Mouse (Mus musculus) left cerebral cortex, adult 18-20 months (tissue): ENCODE data around the gene Efhd2. TPM values are rescaled to one million over a fixed set of nuclear protein-coding genes. Genes with fewer than 3 reads are reported as not detected.
A peak's percentile ranks its signal among the peaks of the same experiment; 100 is the strongest.

Source experiments
- DNase-seq, 2 experiments: peaks; one replicate each; pipeline ENCODE4 v3.0.0; 2021 to 2022; ENCODE audit warnings: low spot score in 2 of 2, mixed read lengths in 1 of 2
- long read RNA-seq, 2 experiments: library from polyadenylated mRNA; stranded (forward); transcript quantifications; one replicate each; pipeline ENCODE4 v2.0.0; 2021
- total RNA-seq, 2 experiments: library from RNA; stranded (reverse); gene quantifications; 2 replicates each; pipeline ENCODE4 v1.2.3; 2021

The Efhd2 gene
- total RNA-seq, result 100 to 1,000 TPM; 298 to 317 TPM
- long read RNA-seq, experiment 1, transcript Efhd2-201 (4 exons, 2,381 nt), result major isoform, 897 of 961 reads
- long read RNA-seq, experiment 1, partial matches to known transcripts, result 56 of 961 reads
- long read RNA-seq, experiment 1, other reads (novel, unspliced or antisense), result 8 of 961 reads
- long read RNA-seq, experiment 2, transcript Efhd2-201 (4 exons, 2,381 nt), result major isoform, 590 of 660 reads
- long read RNA-seq, experiment 2, partial matches to known transcripts, result 59 of 660 reads
- long read RNA-seq, experiment 2, other reads (novel, unspliced or antisense), result 11 of 660 reads

DNA sequence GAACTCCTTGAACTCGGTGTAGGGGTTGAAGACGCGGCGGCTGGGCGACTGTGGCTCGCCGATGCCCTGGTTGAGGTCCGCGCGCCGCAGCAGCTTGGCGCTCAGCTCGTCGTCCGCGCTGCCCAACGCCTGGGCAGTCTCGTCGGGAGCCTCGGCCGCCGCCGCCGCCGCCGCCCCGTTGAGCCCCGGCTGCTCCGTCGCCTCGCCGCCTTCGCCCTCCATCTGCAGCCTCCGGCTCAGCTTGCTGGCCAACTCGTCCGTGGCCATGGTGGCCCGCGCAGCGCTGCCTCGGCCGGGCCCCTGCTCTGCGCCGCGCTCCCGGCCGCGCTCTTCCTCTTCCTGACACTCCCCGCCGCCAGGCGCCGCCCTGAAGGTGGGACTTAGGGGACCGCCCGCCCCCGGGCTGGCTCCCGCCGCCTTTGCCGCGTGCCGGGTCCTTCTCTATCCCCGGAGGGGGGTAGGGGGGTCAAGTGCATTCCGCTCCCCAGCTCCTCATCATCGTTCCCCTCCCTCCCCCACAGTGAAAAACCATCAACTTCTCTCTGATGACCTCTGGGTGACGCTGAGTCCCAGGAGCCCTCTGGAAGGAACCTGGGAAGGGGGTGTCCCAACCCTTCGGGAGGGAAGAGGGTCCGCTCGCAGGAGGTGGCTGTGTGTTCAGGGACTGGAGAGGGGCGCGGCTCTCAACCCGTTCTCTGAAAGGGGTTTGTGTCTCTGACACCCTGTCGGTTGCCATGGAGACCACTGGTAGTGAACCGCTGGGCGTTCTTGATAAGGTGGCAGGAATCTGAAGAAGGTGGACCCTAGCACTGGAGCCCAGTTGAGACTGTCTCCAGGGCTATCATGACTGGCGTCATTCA, at the start of gene Efhd2:
Gene Efhd2 (minus strand): TSS at position 320 of the 860 bp plus-strand sequence.
- peak; percentile 70 to 88 for DNase-seq

DNA sequence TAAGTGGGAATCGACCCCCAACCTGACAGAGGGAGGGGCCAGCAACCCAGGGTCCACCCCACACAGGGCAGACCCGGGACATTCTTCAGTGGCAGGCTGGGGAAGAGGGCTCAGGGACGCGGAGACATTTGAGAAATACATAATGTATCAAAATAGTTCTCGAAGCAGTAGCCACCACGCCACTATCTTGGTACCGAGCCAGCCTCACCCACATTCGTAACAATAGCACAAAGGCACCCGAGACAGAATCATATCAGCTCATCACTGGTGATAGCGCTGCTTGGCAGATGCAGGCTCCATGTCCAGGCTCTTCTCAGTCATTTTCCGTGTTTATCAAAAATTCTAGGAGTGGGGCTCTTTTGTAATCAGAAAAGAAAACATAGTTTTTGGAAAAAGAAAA, 49.2 kb upstream of the Efhd2 start:
- DNase-seq, result peak; percentile 20 to 47

- DNase-seq, result no peak
These were observed 45.7 kb upstream of the Efhd2 start for GRCm38 (mm10) chr4:141920391-141920790.

DNA sequence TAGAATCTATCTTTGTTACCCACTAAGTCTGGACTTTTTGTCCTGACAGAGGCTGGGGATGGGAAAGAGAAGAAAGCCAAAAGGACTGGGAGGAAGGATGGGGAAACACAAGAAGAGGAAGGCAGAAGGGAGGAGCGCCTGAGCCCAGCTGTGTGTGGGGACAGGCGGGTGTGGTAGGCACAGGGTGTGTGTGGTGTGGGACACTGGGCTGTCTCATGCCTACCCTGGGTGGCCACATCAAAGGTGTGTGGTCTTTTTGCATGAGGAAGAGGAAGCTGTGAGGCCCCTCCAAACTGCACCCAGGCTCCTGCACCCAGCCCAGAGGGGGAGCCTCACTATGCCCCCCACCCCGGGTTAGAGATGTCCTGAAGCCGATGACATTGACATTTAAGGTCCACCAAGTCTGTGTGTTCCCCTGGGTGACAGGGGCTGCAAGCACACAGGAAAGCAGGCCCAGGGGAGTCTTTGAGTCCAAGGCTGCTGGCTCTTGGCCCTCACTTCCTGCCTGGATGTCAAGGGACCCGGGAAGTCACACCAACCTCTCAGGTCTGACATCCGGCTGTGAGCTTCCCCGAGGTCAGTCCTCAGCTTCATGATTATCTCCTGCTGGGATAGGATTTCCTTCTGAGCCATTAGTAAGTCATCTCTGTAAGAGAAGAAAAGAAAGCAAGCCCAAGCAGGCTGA, 43.2 kb upstream of the Efhd2 start:
- no peak for DNase-seq

GRCm38 (mm10) chr4:141914040-141914439, 39.3 kb upstream of the Efhd2 start:
- DNase-seq, result no peak

- DNase-seq, result no peak
These were observed 38.7 kb upstream of the Efhd2 start for GRCm38 (mm10) chr4:141913201-141913993.

- no peak for DNase-seq
These were observed 30.0 kb upstream of the Efhd2 start for GRCm38 (mm10) chr4:141904710-141905109.

DNA sequence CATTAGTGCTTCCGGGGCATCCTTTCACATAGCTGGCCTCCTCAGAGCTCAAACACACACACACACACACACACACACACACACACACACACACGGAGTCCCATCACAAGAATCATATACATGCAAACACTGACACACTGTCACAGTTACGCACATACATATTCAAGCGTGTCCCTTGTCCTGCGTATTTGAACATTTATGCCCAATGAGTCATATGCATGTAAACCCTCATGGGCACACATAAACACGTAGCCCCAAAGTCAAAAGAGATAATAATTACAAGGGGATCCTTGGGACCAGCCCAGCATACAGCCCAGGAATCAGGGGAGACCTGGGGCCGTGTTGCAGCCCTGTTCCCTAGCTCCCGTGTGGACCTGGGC, 27.7 kb upstream of the Efhd2 start:
- DNase-seq, result no peak

DNA sequence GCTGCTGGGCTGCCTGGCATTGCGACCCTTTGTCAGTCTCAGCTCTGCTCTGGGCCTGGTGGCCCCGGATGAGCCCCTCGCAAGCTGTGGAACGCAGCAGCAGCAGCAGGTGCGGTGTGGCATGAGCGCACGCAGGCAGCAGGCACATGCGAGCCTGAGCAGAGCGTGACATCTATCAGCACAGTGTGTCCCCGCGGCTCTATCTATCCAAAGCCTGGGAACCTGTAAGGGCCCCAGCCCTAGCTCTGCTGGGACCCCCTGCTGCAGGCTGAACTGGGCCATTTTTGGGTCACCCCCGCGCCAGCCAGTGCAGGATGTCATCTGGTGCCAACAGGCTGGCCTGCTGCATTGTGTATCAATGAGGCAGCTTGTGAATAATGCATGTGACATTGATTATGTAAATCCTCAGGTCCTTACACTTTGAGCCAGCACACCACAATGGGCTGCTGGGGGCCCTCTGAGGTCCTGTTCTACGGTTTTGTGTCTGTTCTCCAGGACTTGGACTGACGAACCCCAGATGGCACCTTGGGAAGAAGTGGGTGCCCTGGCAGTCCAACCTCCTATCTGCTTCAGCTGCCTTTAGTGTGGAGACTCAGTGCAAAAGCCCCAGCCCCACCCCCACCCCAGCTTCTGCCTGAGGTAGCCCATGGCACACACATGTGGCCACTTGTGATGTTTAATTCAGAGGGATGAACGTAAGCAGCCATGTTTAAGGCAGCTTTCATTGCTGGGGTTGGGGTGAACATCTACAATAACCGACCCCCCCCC, 27.2 kb upstream of the Efhd2 start:
- no peak for DNase-seq

GRCm38 (mm10) chr4:141900421-141900820, 25.7 kb upstream of the Efhd2 start:
- no peak for DNase-seq

DNA sequence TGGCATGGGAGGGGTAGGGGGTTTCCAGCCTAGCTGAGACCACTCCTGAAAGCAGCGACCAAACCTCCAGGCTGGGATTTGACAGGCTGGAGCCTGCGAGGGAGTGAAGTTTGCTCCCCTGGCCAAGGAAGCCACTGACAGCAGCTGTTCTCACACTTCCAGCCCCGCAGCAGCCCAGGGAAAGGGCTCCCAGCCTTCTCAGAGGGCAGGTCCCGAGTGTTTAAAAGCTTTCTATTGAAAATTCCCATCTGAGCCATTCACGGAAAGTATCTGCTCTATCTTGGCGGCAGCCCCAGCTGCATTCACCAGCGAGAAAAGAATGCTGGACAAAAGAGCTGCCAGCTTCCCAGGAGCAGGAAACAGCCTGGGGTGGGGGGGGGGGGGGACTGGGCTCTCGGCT, 25.2 kb upstream of the Efhd2 start:
- no peak for DNase-seq

DNA sequence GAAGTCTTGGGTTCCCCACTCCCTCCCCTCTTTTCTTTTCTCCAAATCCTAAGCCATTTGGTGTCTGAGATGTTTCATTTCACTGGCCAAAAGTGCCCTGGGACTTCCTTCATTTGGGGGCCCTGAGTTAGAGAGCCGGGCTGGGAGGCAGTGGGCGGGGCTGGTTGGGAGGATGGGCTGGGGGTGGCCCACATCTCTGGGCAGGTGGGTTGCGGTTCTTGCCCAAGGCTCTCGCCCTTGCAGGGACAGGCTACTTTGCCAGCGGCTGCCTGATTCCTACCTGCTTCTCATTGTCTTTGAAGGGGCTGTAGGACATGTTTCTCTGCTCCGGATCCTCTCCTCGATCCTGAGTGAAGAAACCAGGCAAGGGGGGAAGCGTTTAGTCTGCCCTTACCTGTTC, 24.2 kb upstream of the Efhd2 start:
- no peak for DNase-seq

DNA sequence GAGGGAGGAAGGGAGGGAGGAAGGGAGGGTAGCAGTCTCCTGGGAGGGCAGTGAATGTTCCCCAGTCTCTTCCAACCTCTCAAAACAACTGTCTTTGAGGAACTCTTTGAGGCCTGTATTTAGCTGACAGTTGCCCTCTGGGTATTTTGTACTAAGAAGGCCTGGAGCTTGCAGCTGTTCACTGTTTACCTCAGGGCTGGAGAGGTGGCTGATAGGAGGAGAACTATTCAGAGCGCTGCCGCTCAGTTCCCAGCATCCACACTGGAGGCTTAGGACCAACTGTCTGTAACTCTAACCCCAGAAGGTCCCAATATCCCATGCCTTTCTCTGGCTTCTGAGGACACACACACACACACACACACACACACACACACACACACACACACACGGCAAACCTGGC, 23.1 kb upstream of the Efhd2 start:
- DNase-seq, result no peak

DNA sequence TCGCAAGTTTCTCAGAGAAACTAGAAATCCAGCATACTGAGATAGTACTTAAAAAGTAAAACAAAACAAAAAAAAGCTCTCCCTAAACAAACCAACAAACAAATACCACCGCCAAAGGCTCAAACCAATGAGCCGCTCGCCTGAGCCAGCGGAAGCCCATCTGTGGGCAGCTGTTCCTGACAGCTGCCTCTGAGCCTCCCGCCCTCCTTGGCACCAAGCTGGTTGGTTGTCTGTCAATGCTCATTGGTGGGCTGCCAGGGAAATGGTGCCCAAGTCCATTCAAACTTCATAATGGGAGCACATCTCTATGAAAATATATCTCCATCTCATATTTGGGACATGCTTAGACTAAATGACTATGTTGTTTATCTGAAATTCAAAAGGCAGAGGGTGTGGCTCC, 22.5 kb upstream of the Efhd2 start:
- no peak for DNase-seq

DNA sequence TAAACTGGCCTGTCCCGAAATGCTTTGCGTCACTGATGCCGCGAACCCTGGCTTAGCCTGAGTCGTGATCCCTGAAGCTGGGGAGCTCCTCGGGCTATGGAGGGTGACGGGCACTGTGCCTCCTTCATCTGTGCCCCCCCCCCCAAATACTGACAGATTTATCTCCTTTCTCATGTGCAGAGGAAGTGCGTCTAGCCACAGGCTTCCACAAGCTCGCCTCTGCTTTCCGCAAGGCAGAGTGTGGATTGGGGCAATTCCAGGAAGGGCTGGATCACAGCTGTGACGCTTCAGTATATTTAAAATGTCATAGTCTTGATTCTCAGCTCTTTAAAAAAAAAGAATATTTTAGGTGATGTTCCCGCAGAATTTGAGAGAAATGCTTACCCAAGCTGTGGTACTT, 21.1 kb upstream of the Efhd2 start:
- no peak for DNase-seq

DNA sequence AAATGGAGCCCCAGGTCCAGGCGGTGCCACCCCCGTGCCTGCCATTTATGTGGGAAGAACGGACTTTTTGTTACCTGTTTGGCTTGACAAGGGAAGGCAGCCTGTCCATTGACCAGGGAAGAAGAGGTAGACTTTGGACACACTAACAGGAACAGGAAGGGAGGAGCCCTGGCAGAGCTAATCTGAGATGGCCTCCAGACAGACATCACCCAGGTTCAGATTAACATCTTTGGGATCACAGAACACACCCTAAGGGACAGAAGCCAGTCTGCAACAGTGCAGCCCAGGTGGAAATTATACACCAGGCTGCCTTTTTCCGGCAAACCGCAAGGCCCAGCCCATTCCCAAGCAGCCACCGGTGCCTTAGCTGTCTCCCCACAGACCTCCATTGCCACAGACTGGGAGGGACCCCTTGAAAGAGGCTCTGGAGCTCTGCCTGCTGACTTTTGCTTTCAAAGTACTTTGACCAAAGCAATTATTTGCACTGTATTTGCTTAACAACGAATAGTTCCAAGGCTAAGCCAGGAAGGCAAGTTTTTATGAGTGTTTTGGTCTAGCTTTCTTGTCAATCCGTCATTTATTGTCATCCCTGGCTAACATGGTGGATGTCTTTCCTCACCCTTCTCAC, 18.6 kb upstream of the Efhd2 start:
- no peak for DNase-seq

- DNase-seq, result no peak
These were observed 11.8 kb upstream of the Efhd2 start for GRCm38 (mm10) chr4:141886385-141886968.

DNA sequence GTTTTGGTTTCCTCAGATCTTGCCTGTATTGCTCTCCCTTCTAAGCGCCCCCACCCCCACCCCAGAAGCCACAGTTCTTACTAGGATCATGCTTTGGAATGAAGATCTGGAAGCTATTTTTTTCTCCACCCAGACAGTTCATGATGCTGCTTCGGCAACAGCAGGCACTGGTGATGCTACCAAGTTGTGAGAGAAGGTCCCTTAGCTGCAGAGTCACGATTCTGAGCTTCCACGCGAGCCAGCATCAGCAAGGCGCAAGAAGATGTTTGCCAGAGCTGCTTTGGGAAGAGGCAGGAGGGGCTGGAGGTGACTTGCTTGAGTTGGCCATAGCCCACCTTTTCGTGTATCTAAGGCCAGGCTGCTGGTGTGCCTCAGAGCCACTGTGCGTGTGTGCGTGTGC, 10.7 kb upstream of the Efhd2 start:
- peak; percentile 58 to 78 for DNase-seq

DNA sequence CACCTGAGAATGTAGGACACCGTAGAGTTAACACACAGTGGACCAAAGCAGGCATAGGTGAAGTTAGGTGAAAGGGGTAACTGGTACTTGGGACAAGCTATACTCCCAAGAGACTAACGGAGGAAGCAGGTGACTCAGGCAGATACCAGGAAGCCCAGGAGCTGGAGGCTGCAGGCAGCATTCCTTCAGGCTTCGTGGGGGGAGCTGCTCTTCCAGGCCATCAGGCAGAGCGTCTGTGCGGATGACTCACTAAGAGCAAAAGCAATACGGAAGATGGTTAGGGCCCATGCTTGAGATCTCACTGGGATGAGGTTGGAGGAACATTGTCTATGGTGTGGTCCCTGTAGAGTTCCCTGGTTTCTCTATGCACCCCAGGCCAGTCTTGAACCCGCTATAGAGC, 8.1 kb upstream of the Efhd2 start:
- DNase-seq, result no peak

- no peak for DNase-seq
These were observed 7.2 kb upstream of the Efhd2 start for GRCm38 (mm10) chr4:141881950-141882349.
